Mouse (Mus musculus) adrenal gland, adult (tissue): ENCODE results near the gene Gm4187.
"Not testable (repeated sequence)": the region's sequence is repeated elsewhere in the genome, so short reads cannot be mapped to it uniquely, and the experiment has no call there.

Experiments used
- DNase-seq, 2 experiments: peaks; one replicate each; pipeline ENCODE4 v3.0.0; 2022 to 2023; ENCODE audit warnings: low spot score in 1 of 2; ENCODE audit not compliant: inconsistent age in 2 of 2

Gm4187 gene

DNA sequence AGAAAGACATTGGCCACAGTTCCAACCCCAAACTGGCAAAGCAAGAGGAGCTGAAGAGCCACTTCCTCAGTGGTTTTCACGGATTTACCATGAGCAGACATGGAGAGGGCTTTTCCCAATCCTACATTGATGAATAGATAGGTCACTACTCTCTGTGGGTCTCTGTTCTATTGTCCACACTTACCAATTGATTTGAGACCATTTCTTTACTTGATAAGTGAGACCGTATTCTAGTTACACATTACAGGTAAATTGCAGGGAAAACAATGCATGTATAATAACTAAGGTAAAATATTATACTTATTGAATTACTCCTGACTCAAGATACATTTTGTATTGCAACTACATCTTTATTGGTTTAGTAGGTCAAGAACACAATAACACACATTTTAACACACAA lies at the start of gene Gm4187:
Gm4187 (minus strand) TSS at position 101 of the 400 bp plus-strand sequence.
- not testable (repeated sequence) for DNase-seq

DNA sequence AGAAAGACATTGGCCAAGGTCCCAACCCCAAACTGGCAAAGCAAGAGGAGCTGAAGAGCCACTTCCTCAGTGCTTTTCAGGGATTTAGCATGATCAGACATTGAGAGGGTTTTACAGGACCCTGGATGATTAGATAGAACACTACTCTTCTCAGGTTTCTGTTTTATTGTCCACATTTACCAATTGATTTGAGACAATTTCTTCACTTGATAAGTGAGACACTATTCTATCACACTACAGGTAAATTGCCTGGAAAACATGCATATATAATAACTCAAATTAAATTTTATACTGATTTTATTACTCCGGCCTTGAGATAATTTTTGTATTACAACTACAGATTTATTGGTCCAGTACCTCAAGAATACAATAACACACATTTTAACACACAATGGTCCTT lies 41.4 kb upstream of the Gm4187 start, which contains the start of gene Gm8660:
Gm8660 (minus strand) TSS at position 101 of the 400 bp plus-strand sequence.
- DNase-seq, result not testable (repeated sequence)
